Mouse (Mus musculus): ENCODE measurements around the gene Cyp11a1. TPM values are rescaled to one million over a fixed set of nuclear protein-coding genes. Genes with fewer than 3 reads are reported as not detected.

The Cyp11a1 gene
- total RNA-seq, 2 experiments from 2014 or later = 0.47 to 1.2 TPM

GRCm38 (mm10) chr9:58067546-58067945 lies 61.3 kb downstream of the Cyp11a1 start:
- no peak for ATAC-seq (replicated peaks; ENCODE audit: poor library complexity)

GRCm38 (mm10) chr9:58074561-58074960 lies 68.3 kb downstream of the Cyp11a1 start:
- no peak for ATAC-seq (replicated peaks; ENCODE audit: poor library complexity)

Other genes starting within 250 kb of the Cyp11a1 start
- 32.6 and 43.0 TPM in 2 replicates for gene Clk3, start 240.6 kb upstream of the Cyp11a1 start, total RNA-seq (2015)
- gene Clk3, start 240.6 kb upstream of the Cyp11a1 start, total RNA-seq (2017) = 36.4 and 40.8 TPM in 2 replicates
- 2.4 and 3.8 TPM in 2 replicates for gene Arid3b, start 169.6 kb upstream of the Cyp11a1 start, total RNA-seq (2015)
- 0.87 and 0.98 TPM in 2 replicates for gene Arid3b, start 169.6 kb upstream of the Cyp11a1 start, total RNA-seq (2017)
- 72.7 and 78.4 TPM in 2 replicates for gene Ubl7, start 95.4 kb upstream of the Cyp11a1 start, total RNA-seq (2015)
- gene Ubl7, start 95.4 kb upstream of the Cyp11a1 start, total RNA-seq (2017) = 14.2 and 16.1 TPM in 2 replicates
- gene Sema7a, start 66.3 kb upstream of the Cyp11a1 start, total RNA-seq (2015) = 0.10 and 0.27 TPM in 2 replicates
- gene Sema7a, start 66.3 kb upstream of the Cyp11a1 start, total RNA-seq (2017) = 0.04 and 0.61 TPM in 2 replicates
- gene Stra6, start 57.4 kb downstream of the Cyp11a1 start, total RNA-seq (2015) = not detected in 2 replicates
- not detected in 2 replicates for gene Stra6, start 57.4 kb downstream of the Cyp11a1 start, total RNA-seq (2017)
- gene Ccdc33, start 112.4 kb downstream of the Cyp11a1 start, total RNA-seq (2015) = not detected in 2 replicates
- not detected in 2 replicates for gene Ccdc33, start 112.4 kb downstream of the Cyp11a1 start, total RNA-seq (2017)
- 0.07 TPM in 1 of 2 replicates, not detected in the other for gene Islr, start 197.9 kb downstream of the Cyp11a1 start, total RNA-seq (2015)
- 0.81 TPM in 1 of 2 replicates, not detected in the other for gene Islr, start 197.9 kb downstream of the Cyp11a1 start, total RNA-seq (2017)
- gene Islr2, start 197.9 kb downstream of the Cyp11a1 start, total RNA-seq (2015) = not detected in 2 replicates
- gene Islr2, start 197.9 kb downstream of the Cyp11a1 start, total RNA-seq (2017) = not detected in 2 replicates
- gene Pml, start 243.4 kb downstream of the Cyp11a1 start, total RNA-seq (2015) = 32.6 and 41.2 TPM in 2 replicates
- 13.2 and 14.5 TPM in 2 replicates for gene Pml, start 243.4 kb downstream of the Cyp11a1 start, total RNA-seq (2017)
- 1.9 and 6.7 TPM in 2 replicates for gene Stoml1, start 246.8 kb downstream of the Cyp11a1 start, total RNA-seq (2015)
- 7.3 and 7.9 TPM in 2 replicates for gene Stoml1, start 246.8 kb downstream of the Cyp11a1 start, total RNA-seq (2017)

Data from megakaryocyte progenitor cell, adult 5-6 weeks (primary cell).